Mouse (Mus musculus) neural tube, embryonic 10.5 days (tissue): ENCODE data around the gene Il17rc.

Source experiments
- DNase-seq: peaks from one replicate; pipeline ENCODE4 v3.0.0-alpha.2; 2017; ENCODE audit warnings: low spot score; ENCODE audit errors: extremely low spot score

Il17rc gene

DNA sequence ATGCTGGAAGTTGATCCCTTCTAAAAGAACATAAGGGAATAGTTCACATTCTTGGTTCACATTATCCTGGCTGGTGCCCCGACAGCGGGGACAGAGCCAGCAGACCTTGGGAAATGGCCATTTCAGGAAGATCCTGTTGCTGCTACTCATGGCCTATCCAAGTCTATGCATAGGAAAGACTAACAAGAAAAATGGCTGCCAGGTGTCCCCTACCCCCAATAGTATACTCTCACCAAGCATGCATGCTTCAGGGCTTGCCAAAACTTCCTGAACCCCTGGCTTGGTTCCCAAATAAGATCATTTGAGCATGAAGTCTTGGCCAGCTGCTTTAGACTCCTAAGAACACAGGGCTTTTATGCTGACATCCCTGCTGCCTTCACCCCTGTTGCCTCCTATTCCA lies 19.4 kb upstream of the Il17rc start:
- no peak for DNase-seq

- DNase-seq, result no peak
Measured at GRCm38 (mm10) chr6:113455007-113455406, 16.2 kb upstream of the Il17rc start.

DNA sequence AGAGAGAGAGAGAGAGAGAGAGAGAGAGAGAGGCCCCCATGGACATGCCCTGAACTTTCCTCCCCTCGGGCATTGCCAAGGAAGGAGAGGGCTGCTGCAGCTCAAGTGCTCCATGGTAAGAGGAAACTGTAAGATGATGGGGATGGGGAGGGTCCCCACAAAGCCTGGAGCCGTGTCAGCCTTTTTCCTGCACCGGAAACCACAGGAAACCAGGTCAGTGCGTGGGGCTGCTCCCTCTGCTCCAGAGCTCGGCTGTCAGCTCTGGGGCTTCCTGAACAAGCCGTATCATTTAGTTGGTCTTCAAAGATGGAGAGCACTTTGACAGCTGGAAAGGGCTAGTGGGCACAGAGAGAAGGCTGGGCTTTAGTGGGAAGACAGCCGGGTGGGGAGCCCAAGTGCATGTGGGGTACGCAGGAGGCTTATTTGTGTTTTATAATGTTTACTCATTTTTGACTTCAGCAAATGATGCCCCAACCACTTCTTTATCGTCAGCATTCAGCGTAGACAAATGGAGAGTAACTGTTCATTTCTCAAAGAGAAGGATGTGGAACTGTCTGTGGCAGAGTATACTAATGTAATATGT lies 13.2 kb upstream of the Il17rc start, which contains the start of gene Il17re:
TSS of gene Il17re (plus strand) at position 533 of the 583 bp plus-strand sequence.
- no peak for DNase-seq

DNA sequence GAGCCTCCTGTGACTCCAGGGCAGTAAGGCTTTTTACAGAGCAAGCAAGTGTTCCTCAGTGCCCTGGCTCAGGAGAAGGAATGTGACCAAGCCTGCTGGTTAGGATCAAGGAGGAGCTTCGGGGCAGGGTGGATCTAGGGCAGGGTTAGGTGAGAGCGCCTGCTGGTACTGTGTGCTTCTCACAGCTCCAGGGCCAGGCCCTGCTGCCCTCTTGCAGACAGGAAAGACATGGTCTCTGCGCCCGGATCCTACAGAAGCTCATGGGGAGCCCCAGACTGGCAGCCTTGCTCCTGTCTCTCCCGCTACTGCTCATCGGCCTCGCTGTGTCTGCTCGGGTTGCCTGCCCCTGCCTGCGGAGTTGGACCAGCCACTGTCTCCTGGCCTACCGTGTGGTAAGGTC lies 12.6 kb upstream of the Il17rc start:
- DNase-seq, result no peak

DNA sequence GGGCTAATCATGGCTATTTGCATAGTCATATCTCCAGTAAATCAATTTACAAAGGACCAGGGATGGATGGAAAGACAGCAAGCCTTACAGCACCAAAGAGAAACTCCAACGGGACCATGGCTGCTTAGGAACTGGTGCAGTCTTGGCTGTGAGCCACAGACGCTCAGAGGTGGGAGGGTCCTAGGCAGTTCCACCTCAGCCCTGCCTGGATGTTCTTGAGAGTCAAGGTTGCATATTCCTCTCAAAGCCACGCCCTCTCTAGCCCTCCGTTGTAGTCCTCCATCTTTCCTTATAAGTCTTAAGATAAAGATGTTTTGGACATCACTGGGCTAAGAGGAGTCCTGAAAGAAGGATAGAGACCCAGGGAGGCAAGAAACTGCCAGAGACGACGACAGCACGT lies 7.2 kb upstream of the Il17rc start:
- no peak for DNase-seq

DNA sequence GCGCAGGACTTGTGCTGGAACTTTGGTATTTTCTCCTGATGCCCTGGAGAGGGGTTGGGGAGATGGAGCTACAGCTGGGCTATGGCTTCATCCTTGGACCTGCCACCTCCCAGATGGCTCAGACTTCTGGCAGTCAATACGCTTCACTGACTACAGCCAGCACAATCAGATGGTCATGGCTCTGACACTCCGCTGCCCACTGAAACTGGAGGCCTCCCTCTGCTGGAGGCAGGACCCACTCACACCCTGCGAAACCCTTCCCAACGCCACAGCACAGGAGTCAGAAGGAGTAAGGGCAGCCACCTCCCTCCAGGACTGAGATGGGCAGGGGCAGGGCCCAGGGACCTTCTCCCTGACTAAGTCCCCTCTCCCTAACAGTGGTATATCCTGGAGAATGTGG lies 5.6 kb upstream of the Il17rc start:
- DNase-seq, result no peak

- no peak for DNase-seq
Measured at GRCm38 (mm10) chr6:113468512-113468911, 2.7 kb upstream of the Il17rc start.

DNA sequence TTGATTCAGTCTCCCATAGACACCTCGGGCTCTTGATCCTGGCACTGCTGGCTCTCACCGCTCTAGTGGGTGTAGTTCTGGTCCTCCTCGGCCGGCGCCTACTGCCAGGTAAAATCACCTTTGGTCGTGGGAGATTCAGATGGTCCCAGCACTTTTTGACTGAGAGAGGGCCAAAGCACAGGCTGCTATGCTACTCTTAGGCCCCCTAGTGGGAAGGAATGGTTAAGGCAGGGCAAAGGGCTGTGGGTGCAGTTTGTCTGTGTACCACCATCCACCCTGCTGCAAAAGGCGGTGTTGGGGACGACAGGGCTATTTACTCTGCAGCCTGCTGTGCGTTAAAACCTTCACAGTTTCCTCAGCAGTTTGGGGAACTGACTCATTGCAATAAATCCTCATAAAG lies 2.2 kb upstream of the Il17rc start:
- peak; percentile 62 for DNase-seq

GRCm38 (mm10) chr6:113469432-113469831 lies 1.8 kb upstream of the Il17rc start:
- DNase-seq, result peak; percentile 80

- no peak for DNase-seq
Measured at GRCm38 (mm10) chr6:113472061-113472460, 834 bp downstream of the Il17rc start.

DNA sequence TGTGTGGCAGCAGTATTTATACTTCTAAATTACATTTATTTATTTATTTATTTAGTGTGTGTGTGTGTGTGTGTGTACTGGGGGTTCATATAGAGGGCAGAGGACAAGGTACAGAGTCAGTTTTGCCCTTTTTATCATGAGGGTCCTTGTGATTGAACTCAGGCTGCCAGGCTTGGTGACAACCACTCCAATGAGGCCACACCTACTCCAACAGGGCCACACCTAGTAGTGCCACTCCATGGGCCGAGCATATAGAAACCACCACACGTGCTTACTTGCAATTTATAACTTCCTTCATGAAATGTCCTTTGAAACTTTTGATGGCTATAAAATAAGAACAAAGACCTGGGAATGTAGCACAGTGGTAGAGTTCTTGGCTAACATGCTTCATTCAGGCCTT lies 2.0 kb downstream of the Il17rc start:
- no peak for DNase-seq

- DNase-seq, result no peak
Measured at GRCm38 (mm10) chr6:113473715-113474114, 2.5 kb downstream of the Il17rc start.

GRCm38 (mm10) chr6:113477353-113477752 lies 6.1 kb downstream of the Il17rc start:
- no peak for DNase-seq

GRCm38 (mm10) chr6:113478906-113479305 lies 7.7 kb downstream of the Il17rc start:
- no peak for DNase-seq

GRCm38 (mm10) chr6:113480555-113481373 lies 9.5 kb downstream of the Il17rc start:
- no peak for DNase-seq

DNA sequence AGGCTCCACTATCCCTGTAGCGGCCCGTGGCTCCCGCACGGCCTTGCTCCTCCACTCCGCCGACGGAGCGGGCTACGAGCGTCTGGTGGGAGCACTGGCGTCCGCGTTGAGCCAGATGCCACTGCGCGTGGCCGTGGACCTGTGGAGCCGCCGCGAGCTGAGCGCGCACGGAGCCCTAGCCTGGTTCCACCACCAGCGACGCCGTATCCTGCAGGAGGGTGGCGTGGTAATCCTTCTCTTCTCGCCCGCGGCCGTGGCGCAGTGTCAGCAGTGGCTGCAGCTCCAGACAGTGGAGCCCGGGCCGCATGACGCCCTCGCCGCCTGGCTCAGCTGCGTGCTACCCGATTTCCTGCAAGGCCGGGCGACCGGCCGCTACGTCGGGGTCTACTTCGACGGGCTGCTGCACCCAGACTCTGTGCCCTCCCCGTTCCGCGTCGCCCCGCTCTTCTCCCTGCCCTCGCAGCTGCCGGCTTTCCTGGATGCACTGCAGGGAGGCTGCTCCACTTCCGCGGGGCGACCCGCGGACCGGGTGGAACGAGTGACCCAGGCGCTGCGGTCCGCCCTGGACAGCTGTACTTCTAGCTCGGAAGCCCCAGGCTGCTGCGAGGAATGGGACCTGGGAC lies 11.4 kb downstream of the Il17rc start:
- DNase-seq, result no peak

DNA sequence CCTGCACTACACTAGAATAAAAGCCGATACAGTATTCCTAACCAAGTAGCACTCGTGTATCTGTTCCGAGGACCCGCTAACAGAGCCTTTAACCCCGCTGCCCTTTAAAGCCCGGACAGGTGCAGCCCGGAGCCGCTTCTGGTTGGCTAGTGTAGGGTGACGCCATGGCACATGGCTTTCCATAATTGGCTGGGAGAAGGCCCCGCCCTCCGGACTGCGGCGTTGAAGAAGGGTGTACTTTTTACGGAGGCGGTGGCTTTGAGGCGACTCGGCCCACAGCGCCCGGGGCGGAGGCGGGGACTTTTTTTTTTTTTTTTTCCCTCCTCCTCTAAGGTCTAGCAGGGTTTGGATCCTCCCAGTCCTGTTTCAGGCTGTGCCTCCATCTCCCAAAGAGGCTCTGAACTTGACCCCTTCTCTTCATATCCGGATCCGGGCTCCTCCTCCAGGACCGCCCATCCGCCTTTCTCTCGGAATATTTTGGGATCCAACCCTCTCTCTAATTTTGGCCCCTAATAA lies 11.9 kb downstream of the Il17rc start, which contains the start of gene Creld1:
TSS of gene Creld1 (plus strand) at position 198 of the 516 bp plus-strand sequence.
- DNase-seq, result peak; percentile 91

- DNase-seq, result peak; percentile 40
Measured at GRCm38 (mm10) chr6:113483729-113484128, 12.5 kb downstream of the Il17rc start.

- no peak for DNase-seq
Measured at GRCm38 (mm10) chr6:113487125-113487576, 15.9 kb downstream of the Il17rc start.

DNA sequence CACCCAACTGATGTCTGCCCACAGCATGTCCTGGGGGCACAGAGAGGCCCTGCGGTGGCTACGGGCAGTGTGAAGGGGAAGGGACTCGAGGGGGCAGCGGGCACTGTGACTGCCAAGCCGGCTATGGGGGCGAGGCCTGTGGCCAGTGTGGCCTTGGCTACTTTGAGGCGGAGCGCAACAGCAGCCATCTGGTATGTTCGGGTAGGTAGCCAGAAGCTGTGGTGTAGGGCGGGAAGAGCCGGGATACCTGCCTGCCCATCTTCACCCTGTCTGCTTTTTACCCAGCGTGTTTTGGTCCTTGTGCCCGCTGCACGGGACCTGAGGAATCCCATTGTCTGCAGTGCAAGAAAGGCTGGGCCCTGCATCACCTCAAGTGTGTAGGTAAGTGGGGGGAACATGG lies 18.2 kb downstream of the Il17rc start:
- no peak for DNase-seq

- no peak for DNase-seq
Measured at GRCm38 (mm10) chr6:113492101-113492864, 21.1 kb downstream of the Il17rc start.
